Mouse (Mus musculus): Measurements from ENCODE around the gene Qsox2.

GRCm38 (mm10) chr2:26223961-26224360 is 13.4 kb downstream of the Qsox2 start:
- TF ChIP-seq CTCF (conservative IDR thresholded peaks at IDR 0.05; ENCODE audit: insufficient read depth, insufficient read length, low read depth, low read length) (0 out of 2 replicates have a peak, but pooled peaks have one; percentile 3), POLR2A (IDR thresholded peaks at IDR 0.05; ENCODE audit: low read depth, low read length) (no peak)

Measured in kidney, adult 2 months (tissue).